Mouse (Mus musculus) CD8-positive naive resting alpha-beta T cell, adult 2 months (primary cell): ENCODE results near the gene Egfem1.

ENCODE experiments used
- DNase-seq, 2 experiments: peaks; one replicate each; pipeline ENCODE4 v3.0.0; 2022; ENCODE audit warnings: low read depth in 2 of 2, low spot score in 2 of 2

Gene Egfem1

GRCm38 (mm10) chr3:29081952-29082295 lies at the start of gene Egfem1:
TSS of gene Egfem1 (plus strand) at chr3:29082023.
- DNase-seq = no peak

DNA sequence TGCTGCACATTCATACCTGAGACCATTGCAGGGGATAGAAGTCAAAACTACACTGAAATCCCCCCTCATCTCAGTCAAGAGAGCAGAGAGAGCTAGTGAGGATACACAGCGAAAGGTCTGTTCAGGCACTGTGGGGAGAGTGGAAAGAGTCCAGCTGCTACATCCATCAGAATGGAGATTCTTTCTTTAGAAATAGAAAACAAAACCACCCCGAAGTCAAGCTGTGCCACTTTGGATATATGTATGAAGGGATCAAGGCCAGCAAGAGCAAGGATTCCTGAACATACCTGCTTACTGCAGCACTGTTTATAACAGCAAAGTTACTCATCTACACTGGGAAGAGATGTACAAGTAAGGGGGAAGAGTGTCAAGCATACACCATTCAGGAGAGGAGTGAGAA lies 48.7 kb upstream of the Egfem1 start:
- DNase-seq = no peak

DNA sequence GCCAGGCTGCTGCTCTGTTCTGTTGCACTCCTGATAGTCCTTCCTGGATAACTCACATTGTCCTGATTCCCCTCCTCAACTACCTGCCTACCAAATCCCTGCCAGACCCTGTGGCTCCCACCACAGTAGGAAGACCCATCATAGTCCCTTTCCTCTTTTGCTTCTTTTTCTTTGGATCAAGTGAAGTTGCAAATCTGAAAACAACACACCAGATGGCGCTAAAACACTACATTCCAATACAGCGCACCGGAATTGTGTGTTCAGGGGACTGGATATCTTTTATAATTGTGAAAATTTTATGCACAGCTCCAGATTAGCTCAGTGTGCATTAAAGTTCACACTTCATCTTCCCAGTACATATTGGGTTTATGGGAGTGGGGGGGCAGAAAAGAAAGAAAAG lies 45.7 kb upstream of the Egfem1 start:
- no peak for DNase-seq

GRCm38 (mm10) chr3:29036620-29037019 lies 45.2 kb upstream of the Egfem1 start:
- no peak for DNase-seq

- no peak for DNase-seq
Observed at GRCm38 (mm10) chr3:29040064-29040463, 41.8 kb upstream of the Egfem1 start.

- DNase-seq = no peak
Observed at GRCm38 (mm10) chr3:29046281-29046680, 35.5 kb upstream of the Egfem1 start.

GRCm38 (mm10) chr3:29047273-29047932 lies 34.4 kb upstream of the Egfem1 start:
- no peak for DNase-seq

DNA sequence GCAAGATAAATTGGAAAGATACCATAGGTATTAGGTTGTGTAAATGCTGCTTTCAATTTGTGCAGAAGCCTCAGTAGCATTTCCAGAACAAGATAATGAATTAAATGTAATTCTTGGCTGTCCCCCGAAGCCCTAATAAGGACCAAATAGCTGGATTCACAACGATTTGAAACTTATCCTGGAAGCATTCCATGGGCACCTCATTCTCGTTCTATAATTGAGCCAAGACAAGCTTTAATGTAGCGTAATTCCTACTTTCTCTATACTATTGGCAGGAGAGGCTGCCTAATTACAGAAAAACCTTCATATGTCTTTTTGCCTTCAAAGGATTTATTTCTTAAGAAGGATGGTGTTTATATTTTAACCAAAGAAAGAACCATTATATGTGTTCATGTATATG lies 18.7 kb upstream of the Egfem1 start:
- DNase-seq = no peak

DNA sequence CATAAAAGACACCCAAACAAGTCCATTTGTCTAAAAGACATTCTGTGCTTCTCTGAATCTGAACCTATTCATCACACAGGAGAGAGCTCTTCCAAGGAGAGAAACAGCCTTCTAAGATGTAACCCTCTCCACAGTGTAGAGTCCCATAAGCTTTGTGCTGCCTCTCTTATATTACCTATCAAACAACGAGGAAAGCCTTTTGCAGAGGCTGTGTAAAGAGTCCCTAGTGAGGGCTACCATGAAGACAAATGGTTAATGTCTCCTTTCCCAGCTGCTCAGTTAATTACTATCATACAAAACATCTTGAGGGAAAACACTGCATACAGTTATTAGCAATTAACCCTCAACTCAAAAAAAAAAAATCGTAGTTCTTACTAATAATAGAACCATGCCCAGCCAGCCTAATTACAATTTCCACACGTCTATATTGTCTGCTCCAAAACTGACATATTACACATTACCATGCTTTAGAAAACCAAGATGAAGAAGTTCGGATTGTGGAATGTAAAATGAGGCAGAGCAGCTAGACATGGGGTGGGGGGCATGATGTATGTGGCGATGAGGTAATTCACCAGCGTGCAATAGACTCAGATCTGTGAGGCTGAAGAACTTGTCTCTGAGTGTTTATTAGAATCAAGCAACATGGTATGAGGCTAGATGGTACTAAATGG lies 13.3 kb upstream of the Egfem1 start:
- DNase-seq = no peak

- no peak for DNase-seq
Observed at GRCm38 (mm10) chr3:29071315-29071714, 10.5 kb upstream of the Egfem1 start.

DNA sequence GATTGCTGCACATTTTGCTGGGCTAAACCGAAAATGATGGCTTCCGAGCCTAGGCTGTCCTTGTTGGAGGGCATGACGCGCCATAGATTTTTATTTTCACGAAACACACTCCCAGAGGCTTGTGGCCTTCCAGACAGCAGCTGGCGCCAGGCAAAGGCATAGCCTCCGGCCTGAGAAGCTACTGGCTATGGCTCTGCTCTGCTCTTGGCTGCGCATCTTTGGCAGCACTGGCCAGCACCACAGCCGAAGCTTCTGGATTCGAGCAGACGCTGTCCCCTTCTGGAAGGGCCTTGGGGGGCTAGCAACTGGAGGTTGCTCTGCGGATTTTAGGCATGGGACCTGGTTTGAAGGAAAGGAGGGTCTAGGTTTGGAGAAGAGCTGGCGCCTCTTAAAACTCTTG lies 306 bp upstream of the Egfem1 start:
- no peak for DNase-seq

- no peak for DNase-seq
Observed at GRCm38 (mm10) chr3:29082296-29082995, 623 bp downstream of the Egfem1 start.

- DNase-seq = no peak
Observed at GRCm38 (mm10) chr3:29082996-29083350, 1.1 kb downstream of the Egfem1 start.

DNA sequence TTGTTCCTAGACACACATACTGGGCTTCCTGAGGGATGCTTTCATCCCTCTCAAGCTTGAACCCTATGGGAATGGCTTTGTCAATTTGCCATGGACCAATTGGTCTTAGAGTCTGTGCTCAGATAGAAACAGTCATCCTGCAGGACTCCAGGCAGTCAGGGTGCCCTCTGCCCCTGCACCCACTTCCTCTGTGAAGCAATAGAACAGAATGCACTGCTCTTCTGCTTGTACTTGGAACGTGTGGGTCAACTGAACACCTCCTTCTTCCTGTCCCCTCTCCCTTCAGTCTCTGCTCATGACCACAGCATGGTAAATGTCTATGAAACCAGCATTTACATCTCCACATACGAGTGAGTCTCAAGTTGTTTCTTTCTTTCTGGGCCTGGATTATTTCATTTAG lies 16.6 kb downstream of the Egfem1 start:
- no peak for DNase-seq

GRCm38 (mm10) chr3:29106016-29106723 lies 24.3 kb downstream of the Egfem1 start:
- no peak for DNase-seq

GRCm38 (mm10) chr3:29107134-29107533 lies 25.3 kb downstream of the Egfem1 start:
- DNase-seq = no peak

- no peak for DNase-seq
Observed at GRCm38 (mm10) chr3:29110321-29110720, 28.5 kb downstream of the Egfem1 start.

- DNase-seq = no peak
Observed at GRCm38 (mm10) chr3:29114517-29114916, 32.7 kb downstream of the Egfem1 start.

GRCm38 (mm10) chr3:29117379-29117778 lies 35.6 kb downstream of the Egfem1 start:
- no peak for DNase-seq

- DNase-seq = no peak
Observed at GRCm38 (mm10) chr3:29122556-29122955, 40.7 kb downstream of the Egfem1 start.

DNA sequence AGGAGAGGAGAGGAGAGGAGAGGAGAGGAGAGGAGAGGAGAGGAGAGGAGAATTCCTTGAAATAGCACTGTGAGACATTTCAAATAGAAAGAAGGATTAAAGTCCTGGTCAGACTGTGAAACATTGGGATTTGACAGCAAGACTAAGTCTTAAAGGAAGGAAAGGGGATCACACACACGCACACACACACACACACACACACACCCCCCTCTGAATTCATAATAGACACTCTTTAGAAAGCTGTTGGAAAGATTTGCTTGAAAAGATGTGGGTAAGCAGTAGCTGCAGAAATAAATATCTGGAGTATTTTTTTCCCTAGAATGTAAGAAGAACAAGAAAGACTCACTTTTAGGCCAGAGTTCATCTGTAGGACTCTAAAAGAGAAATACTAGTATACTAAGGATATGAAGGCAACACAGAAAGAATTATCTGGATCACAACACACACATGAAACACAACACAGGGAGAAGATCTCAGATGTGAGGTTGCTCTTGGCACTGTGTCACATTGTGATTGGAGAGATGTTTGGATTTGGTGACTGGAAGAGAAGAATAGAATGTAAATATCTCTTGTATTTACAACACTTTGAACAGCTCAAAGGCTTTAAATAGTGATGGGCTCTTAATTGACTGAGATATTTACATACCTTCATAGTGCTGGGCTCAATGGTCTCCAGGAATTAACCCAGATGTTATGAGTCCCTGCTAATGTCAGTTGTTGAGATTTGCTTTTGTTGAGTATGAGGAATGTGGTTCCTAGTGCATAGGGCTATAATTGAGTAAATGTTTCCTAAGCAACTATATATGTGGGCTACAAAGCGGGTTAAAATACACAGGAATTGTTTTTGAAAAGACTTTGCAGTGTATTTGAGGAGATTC lies 50.5 kb downstream of the Egfem1 start:
- no peak for DNase-seq
